Mouse (Mus musculus): ENCODE results near the gene Ncdn.

GRCm38 (mm10) chr4:126769800-126770563, 16.7 kb upstream of the Ncdn start:
- TF ChIP-seq POLR2A (IDR thresholded peaks at IDR 0.05; ENCODE audit: borderline replicate concordance, extremely low read depth, low read depth, low read length) = no peak
- no peak for TF ChIP-seq CTCF (IDR thresholded peaks at IDR 0.05; ENCODE audit: insufficient read depth, low read length)
